Mouse (Mus musculus): ENCODE results near the gene Olfr49.

Gene Olfr49

DNA sequence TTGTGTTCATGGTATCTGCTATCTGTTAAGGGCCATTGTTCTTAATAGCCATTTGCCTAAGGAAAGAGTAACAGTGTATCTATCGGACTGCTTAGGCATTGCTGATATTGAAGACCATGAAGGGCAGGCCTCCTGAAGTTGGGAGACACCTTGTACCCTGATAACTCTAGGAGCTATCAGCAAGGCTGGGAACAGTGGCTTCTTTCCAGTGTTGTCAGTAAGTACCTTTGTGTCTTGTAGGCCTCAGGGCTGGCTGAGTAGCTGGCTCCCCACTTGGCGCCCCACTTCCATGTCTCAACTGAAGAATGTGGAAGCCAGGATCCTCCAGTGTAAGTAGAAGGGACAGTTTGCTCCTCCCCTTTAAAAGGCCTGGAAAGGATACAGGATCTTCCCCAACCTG is 23.4 kb downstream of the Olfr49 start:
- DNase-seq (ENCODE audit: low spot score) = no peak

DNA sequence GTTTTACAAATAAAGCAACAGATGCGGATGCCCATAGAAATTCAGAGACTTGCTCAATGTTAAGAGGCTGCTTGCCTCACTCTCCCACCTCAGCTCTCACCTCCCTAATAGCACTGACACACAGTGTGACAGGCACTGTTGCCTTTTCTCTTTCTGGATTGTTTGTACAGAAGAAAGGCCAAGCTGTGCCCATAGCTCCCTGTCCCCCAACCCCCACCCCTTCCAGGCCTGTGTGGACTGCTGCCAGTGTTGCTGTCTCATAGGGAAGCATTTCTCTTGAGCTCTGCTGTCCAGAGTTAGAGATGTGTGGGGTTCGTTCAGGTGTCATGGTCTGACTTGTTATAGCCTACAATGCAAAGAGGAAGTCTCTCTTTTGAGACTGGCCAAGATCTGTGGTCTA is 24.5 kb downstream of the Olfr49 start:
- DNase-seq (ENCODE audit: low spot score) = no peak

DNA sequence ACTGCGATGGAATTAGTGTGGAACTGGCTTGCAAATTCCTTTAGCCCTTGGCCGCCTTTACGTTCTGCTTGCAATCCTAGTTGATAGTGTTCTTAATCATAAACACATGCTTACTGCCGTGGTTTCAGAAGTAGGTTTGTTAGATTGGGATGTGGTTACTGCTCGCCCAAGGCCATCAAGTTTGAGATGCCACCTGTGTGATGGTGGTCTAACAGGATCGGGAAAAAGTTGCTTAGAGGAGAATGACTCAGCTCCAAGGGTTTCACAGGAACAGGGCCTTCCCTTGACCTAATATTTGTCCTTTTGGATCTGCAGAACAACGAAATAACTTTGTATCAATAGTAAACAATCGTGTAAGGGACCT is 25.0 kb downstream of the Olfr49 start:
- no peak for DNase-seq (ENCODE audit: low spot score)

DNA sequence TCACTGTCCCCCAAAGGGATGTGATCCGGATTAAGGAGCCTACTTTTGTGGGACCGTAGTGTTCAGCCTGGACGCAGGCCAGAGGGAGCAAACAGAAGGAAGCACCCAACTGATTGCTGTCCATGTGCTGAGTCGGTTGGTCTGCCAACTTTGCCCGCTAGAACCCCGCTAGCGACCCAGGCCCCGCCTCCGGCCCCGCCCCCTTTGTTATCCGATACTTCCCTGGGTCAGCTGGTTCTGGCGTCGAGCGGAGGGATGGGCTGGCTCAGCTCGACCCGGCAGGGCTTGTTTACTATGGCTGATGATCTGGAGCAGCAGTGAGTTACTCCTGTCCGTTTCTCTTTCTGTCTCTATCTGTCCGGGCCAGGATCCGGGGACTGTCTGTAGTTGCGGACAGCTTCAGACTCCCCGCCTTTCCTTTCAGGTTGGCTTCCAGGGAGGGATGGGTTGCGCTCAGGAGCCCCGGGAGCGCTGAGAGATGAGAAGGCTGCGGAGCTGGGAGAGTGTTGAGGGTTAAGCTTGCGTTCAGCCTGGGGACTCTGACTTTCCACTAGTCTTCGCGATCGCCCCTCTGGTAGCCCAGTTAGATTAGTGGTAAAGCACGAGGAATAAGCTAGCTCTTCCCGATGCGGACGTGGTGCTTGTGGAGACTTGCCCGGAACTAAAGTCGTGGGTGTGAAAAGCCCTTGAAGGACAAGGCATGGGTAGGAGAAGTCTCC is 25.6 kb downstream of the Olfr49 start:
- DNase-seq (ENCODE audit: low spot score) = peak; percentile 93

DNA sequence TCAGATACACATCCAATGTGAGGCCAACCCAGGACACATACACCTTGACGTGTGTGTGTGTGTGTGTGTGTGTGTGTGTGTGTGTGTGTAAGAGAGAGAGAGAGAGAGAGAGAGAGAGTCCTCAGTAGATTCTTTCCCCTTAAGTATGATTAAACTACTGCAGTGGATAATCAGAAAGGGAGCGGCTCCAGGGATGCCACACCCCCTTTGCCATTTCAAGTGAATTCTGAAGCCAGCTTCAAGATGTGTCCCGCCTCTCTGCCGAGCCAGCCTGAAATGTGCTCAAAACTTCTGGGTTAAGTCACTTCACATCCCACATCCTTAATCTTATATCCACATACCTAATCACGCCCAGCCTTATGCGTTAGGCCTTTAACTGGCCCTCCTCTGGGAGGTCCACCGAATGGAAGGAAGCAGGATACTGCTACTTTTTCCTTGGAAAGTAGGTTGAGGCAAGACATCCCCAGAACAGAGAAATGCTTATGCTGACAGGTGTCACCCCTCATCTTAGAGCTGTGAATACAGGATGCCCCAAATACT is 26.5 kb downstream of the Olfr49 start:
- no peak for DNase-seq (ENCODE audit: low spot score)

DNA sequence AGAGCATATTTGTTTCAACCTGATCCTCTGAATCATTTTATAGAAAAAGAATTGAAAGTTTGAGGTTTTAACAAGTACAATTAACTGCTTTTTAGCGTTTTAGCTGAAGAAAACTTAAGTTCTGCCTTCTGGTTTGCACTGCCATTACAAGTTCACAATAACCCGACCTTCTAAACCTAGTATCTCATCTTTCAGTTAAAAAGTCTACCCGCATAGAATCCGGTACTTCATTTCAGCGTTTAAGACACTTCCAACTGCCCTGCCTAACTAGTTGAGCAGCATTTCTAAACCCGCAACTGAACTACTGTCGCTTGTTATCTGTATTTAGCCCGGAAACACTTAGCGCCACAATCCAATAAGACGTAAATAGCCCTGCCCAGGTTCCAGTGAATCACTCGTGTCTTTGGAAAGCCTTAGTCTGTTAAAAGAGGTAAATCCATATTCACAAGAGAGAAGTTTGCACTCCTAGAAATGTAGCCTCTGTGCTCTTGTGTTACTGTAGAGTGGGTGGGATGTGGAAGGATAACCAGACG is 30.0 kb downstream of the Olfr49 start:
- no peak for DNase-seq (ENCODE audit: low spot score)

DNA sequence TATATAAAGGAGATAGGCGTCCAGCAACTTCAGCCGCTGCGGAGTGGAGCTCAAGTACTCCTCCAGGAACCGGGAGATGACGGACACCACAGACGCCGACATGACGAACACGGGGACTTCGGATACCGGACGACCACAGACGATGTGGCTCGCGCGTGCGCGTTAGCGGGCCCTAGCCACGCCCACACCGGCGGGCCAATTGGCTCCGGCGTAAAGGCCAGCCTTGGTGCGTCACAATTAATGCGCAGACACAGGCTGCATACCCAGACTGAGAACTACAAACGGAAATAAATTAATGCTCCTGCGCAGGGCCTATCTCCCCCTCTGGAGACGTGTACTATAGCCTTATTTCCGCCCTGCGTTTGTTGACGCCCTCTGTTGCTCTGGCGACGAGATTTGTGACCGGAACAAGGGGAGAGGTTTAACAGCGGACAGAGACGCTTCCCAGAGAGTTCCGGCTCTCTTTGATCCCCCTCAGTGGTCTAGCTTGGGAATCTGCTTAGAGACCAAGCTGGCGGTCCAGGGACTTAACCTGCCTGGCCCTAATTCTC is 30.9 kb downstream of the Olfr49 start, which contains the start of the genes Dad1 and Abhd4:
Gene Dad1, minus strand, starts transcription at position 364 of the 551 bp plus-strand sequence.
Gene Abhd4, plus strand, starts transcription at position 448 of the 551 bp plus-strand sequence.
- peak; percentile 98 for DNase-seq (ENCODE audit: low spot score)

DNA sequence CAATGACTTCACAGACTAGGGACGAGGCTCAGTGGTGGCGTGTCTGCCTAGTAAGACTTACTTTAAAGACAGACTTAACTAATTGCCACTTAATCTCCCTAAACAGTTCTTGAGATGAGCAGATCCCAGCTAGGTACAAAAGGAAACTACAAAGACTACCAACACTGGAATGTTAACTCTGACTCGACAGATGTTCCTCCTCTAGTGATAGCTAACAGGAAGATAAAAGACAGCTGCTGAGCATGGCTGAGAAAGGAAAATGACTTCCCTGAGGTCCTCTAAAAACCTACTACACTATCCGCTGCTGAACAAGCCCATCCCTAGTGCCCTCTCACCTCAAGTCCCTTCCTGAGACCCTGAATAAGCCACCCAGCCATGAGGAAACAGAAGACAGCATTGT is 34.6 kb downstream of the Olfr49 start:
- DNase-seq (ENCODE audit: low spot score) = no peak

DNA sequence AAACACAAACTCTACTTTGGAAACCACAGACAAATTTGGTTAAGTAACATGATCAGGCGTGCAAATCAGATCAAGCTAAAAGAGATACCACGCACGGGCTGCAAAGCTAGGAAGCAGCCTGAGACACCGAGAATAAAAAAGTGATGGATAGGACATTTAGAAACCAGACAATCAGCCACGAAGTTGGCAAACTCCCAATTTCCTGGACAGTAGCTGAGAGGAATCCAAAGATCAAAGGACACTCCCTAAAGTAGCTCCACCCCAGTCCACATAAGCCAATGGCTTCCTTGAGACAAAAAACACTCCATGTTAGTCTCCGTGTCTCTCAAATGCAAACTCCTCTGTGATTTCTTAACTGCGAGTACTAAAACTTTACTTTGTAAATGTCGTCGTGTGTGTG is 35.4 kb downstream of the Olfr49 start:
- no peak for DNase-seq (ENCODE audit: low spot score)

DNA sequence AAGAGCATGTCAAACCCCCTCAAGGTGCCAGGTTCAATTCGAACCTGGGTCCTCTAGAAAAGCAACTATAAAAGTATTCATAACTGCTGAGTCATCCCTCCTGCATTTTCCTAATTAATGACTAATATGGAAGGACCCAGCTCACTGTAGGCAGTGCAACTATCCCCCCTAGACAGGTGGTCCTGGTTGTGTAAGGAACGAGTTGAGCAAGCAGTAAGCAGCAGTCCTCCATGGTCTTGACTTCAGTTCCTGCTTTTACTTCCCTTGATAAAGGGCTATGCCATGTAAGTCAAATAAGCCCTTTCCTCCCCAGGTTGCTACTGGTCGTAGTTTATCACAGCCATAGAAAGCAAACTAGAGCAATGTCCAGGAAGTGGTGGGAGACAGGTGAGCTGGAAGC is 38.5 kb downstream of the Olfr49 start:
- no peak for DNase-seq (ENCODE audit: low spot score)

DNA sequence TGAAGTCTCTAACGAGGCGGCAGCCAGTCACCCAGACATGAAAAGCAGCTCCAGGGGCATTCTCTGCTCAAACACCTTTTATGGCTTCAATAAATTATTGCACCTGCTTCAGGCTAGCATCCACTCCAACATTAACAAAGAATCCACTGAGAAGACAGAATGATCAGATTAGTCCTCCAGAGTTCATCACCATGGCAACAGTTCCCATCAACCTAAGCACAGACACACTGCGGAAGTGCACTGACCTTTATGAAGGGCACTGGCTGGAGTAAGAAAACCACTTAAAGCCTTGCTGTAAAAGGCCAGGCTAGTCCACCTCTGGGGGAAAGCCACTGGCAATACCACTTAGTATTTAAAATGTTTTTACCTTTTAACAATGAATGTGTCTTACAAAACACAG is 40.6 kb downstream of the Olfr49 start:
- DNase-seq (ENCODE audit: low spot score) = no peak

DNA sequence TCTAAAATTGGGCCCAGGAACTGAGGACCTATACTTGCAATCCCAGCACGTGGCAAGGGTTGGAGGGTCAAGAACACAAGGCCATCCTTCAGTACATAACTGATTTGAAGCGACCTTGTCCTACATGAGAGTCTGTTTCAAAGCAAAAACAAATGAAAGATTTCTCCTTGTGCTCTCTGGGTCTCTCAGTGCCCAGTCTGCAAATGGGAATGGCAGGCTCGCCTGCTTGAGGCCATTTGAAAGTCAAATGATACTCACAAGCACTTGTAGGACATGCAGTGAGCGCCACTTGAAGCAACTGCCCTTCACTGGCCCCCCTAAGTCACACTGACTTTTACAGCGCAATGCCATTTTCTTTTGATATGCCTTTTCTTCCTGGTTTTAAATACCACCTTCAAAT is 44.2 kb downstream of the Olfr49 start:
- DNase-seq (ENCODE audit: low spot score) = no peak

DNA sequence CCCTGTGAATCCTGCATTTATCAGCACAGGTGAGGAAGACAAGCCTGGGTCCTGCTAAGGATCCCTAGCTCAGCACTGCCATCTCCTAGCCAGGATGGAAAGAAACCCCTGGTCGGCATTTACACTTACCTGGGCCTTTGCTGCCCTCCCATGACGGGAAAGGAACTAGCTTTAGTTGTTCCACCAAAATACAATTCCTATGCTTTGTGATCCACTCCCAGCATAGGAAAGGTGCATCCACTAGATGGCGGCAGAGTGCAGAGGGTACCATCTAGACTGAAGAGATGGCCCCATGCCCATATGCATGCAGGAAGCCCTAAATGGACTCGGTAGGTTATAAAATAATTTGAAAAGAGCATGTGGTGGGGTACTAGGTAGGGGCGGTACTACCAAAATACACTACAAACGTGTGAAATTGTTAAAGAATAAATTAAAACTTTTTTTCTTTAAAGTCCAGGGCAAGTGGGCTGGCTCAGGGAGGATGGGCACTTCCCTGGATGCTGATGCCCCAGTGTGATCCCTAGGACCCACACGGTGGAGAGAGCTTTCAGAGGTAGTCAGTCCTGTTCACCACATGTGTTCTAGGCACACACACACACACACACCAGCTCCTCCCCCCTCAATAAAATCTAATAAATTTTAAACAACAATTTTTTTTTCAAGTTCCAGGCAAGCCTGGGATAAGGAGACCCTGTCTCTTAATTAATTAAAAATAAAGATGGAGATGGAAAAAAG is 45.6 kb downstream of the Olfr49 start:
- DNase-seq (ENCODE audit: low spot score) = peak; percentile 83

DNA sequence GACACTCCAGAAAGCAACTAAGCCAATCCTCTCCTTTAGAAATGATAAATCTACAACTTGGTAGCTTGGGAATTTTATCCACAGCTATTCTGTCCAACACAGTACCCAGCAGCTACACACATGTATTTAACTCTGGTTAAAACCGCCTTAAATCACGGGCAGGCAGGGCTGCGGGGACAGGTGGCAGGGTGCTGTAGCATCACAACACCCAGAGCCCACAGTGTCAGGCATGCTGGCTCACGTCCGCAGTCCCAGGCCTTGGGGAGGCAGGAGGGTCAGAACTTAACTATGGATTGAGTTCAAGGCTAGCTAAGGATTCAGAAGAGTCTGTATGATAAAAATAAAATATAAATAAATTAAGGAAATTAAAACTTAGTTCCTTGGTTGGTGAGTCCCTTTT is 47.9 kb downstream of the Olfr49 start:
- DNase-seq (ENCODE audit: low spot score) = no peak

DNA sequence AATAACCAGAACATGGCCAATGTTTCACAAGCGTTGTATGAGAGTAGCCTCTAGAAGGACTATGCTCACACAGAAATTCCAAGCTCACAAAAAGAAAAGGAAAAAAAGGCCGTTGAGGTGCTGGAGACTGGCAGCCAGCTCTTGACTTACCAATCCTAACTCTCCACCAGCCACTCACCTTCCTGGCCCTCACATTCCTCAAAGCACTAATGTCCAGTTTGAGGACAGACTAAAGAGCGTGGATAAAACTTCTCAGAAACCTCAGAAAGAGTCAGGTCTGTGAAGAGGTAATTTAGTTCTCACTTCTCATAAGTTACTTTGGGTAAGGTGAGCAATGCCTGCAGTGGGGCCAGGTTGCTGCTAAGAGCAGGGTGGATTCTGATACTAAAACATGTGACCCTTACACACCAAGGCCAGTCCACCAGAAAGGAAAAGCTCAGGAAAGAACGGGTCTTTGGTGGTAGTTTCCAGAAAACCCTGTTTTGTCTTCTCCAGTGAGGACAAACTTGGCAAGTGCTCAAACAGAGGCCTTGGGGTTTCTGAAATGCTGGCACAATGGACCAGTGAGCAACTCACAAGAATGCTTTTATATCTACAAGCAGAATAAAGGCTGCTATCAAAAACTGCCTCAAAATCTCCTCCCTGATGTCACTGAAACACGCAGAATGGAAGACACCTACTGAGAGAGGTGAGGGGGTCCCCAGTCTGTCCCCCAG is 48.8 kb downstream of the Olfr49 start:
- no peak for DNase-seq (ENCODE audit: low spot score)

DNA sequence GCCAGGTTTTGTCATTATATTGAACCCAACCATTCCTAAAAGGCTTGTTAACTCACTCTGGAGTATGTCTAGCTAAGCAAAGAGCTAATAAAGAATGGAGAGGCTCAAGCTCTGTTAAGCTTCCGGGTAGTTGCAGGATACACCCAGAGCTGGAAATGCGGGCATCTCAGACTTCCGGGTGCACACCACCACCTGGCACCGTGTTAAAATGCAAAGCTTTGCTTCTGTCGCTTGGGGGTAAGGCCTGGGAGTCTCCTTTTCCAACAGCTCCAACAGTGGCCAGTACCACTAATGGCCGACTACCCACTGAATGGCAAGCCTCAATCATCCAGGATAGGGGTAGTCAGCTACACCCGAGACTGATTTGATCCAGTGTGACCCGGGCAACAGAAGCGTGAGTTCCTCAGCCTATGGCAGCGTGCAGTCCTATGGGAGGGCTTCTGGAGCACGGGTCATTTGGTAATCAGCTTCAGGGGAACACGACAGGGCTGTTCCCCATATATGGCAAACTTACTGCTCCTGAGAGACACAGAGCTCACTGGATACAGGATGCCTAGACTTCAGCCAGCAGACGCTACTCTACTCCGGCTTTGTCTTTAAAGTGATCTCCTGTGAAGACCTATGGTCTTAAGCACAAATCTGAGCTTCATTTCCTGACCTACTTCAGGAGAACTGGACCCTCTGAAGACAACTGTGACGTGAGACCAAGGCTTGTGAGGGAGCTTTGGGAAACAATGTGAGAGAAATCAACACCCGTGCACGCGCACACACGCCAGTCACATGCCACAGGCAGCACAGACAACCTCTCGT is 50.3 kb downstream of the Olfr49 start:
- no peak for DNase-seq (ENCODE audit: low spot score)

DNA sequence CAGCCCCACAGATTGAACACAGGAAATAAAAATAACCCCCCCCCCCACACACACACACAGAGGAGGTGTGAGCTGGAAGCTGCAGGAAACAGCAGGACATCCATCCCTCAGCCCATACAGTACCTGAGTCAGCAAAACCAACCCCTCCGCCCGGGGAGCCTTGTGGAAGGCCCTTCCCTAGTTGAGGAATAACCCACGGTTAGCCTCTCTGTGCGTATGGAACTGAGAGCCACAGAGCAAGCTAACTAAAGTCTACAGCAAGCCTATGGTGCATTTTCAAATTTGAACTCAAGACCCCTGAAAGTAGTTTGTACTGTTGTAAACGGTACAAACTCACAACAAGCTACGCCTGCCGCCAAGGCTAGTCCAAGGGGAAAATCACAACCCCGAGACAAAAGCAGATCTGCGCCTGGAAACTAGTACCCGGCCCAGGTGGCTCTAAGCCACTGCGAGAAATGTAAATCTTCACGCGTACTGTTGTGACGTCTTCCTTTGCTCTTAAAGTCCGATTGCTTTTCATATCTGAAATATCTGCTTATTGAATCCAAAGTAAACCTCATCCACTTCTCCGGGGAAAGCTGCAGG is 51.1 kb downstream of the Olfr49 start:
- DNase-seq (ENCODE audit: low spot score) = no peak

DNA sequence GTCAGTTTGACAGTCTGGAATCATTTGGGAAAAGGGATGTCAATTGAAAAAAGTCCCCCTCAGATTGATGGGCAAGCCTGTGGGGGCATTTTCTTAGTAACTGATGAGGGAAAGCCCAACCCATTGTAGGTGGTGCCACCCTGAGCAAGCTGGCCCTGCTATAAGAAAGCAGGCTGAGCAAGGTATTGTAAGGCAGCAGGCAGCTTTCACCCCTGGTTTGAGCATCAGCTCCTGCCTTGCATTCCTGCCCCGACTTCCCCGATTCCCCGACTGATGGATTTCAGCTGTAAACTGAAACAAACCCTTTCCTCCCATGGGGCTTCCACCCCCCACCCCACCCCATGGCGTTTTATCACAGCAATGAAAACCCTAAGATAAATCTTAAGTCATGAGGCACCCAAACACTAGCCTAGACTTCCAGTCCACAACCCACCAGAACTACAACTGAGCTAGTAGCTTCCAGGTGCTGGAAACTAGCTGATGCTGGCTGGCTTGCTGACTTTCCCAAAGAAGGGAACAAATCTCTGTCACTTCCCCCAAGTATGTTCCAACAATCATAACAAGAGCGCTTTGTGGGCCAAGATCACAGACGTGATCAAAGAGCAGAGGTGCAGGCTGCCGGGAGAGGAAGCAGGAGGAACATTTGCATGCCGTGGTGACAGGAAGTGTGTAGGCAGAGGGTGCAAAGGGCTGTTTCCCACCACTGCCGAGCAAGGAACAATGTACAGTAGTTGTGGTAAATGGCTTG is 51.8 kb downstream of the Olfr49 start:
- DNase-seq (ENCODE audit: low spot score) = no peak

DNA sequence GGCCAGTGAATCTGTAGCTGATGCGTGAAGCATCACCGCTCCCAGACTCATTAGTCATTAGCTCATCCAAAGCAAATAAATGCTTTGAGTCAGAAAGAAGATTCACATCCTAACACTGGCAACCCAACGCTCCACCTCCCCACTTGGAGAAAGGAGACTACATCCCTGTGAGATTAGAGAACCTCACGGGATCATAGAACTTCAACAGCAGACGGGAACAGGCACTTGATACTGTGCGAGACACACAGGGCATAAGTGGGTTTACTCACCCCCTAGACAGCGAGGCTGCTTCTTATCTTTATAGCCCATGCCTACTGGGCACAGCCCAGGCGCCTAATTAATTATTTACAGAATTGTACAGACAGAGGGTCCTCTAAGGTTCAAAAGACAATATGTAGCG is 52.6 kb downstream of the Olfr49 start:
- DNase-seq (ENCODE audit: low spot score) = no peak

All from ovary, postnatal 14 days (tissue).